Mouse (Mus musculus): ENCODE results near the gene Sncb.

DNA sequence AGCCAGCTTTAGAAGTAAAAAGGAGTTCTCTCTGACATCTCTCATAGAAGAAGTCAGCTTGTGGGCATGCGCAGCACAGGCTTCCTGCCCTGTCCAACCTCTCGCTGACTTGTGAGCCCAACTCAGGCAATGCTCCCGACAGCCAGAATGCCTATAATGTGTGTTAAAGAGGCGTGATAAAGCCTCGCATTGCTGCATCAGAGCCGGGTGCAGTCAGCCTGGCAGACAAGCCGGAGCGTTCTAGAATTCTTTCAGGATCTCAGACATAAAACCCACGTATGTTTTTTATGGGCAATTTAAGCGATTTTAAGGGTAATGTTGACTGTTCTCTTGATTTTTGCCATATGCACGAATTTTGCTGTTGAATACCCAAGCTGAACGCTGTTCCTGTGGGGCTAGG, 41.7 kb upstream of the Sncb start:
- TF ChIP-seq EP300 (IDR thresholded peaks at IDR 0.05; ENCODE audit: low read depth in 1 of 2, low read length in 2 of 2) (no peak), CTCF (IDR thresholded peaks at IDR 0.05 in 2 of 3, conservative IDR thresholded peaks at IDR 0.05 in 1 of 3; ENCODE audit: control insufficient read depth in 1 of 3, insufficient read depth in 1 of 3, low read depth in 2 of 3, low read length in 3 of 3, poor library complexity in 1 of 3, severe bottlenecking in 1 of 3) (no peak), ELF1 (IDR thresholded peaks at IDR 0.05; ENCODE audit: low read depth, low read length) (no peak), RCOR1 (IDR thresholded peaks at IDR 0.05; ENCODE audit: low read depth, low read length) (no peak), POLR2AphosphoS2 (IDR thresholded peaks at IDR 0.05; ENCODE audit: low read length) (no peak)
